Mouse (Mus musculus): ENCODE results near the gene Il12a.

The Il12a gene

DNA sequence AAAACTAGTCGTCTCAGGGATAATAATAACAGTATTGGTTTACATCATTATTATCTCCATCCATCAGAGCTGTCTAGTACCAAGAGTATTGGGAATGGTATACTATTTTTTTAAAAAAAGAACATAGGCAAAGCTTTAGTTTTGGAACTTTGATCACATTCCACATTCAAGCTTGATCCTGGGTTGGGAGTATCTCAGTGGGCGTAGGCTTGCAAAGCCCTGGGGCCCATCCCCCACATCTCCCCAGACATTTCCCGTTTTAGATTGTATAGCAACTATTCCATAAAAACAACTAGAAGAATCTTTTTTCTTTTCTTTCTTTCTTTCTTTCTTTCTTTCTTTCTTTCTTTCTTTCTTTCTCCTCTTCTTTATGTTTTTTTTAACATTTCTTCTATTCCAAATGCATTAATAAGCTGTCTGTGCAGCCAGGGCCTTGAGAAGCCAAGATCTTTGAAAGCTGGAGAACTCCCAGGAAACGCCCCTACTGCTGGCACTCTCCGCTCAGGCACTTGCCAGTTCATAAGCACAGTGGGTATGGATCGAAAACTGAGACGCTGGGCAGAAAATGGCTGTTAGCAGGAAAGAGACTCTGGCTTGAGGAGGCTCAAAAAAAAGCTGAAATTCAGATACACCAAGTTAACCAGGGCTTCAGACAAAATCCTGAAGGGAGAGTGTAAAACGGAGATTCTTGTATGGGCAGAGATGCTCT, 3.4 kb upstream of the Il12a start:
- no peak for DNase-seq

DNA sequence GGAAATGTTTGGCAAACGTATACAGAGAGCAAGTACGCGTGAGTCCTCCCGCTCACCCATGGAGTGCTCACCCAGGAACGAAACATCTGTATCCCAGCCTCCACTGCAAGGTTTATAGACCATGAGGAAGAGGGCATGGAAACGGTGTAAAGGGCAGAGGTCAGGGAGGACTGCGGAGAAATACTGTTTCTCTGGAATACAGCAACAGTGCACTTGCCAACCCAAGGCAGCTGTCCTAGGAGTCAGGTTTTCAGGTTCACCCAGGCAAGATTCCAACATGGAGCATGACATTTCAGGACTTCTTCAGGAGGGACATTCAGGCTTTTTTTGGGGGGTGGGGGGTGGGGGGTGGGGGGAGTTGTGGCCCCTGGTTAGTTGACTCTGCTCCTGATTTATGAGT, 1.1 kb upstream of the Il12a start:
- DNase-seq: no peak

DNA sequence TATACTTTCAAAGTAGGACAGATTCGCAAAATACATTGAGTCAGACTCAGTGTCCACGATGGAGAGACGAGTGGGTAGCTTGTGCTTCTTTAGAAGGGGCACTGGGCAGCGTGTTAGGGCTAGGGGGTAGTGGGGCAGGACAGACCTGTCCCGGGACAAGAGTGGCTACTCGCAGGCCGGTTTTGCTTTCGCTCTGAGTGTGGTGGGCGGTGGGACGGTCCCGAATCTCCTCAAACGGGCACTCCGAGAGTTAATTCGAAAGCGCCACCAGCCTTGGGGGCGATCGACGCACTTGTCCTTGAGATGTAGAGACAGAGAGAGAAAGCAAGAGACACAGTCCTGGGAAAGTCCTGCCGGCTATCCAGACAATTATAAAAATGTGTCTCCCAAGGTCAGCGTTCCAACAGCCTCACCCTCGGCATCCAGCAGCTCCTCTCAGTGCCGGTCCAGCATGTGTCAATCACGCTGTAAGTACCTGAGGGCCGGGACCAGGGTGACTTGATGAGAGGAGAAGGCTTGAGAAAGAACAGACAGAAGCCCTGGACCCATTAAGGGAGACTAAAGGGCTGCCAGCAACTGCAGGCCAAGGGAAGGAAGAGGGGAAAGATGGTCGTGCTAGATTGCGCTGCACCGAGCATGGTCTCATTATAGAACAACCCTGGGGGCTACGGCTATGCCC, 795 bp downstream of the Il12a start:
- DNase-seq: no peak

DNA sequence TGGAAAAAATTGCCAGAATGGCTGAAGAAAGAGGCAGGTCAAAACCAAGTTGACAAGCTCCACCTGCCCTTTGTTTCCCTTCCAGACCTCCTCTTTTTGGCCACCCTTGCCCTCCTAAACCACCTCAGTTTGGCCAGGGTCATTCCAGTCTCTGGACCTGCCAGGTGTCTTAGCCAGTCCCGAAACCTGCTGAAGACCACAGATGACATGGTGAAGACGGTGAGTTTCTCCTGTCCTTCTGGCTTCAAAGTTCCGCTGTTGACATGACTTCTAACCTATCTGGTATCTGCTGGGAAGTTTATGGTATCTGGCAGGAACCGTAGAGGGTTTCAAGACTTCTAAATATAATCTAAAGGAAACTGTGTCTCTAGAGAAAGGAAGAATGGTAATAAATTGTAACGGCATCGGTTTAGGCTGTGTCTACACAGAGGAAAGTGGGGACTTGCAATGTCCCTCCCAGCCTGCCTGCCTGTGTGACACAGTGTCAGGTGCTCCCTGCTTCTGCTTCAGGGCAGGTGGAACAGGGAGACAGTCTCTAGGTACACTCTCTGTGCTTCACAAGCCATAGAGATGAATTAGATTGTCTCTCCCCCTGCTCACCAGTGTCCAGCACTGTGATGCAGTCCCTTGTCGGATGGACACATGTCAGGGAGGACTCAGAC, 1.6 kb downstream of the Il12a start:
- DNase-seq: no peak

DNA sequence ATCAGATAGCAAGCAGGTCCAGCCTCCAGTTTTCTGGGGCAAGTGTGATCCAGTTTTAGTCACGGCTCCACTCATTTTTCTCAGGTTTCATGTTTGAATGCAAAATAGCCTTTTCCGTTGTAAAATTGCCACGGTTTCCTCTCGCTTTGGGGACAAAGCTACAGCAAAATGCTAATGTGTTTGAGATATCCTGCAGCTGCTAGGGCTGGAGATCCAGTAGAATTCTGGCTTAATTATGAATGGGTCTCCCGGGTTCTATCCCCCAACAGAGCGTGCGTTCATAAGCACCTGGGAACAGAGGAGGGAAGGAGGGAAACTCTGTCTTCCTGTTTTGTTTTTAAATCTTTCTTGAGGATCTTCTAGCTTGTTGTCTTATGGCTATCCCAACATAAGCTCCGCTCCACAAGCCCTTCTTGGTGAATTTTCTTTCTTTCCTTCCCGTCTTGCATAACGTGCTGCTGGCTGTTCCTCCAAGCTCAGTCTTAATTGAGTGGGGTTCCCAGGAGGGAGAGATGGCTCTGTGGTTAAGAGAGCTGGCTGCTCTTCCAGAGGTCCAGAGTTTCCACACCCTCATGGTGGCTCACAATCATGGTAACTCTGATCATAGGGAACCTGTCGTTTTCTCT, 2.3 kb downstream of the Il12a start:
- no peak for DNase-seq

DNA sequence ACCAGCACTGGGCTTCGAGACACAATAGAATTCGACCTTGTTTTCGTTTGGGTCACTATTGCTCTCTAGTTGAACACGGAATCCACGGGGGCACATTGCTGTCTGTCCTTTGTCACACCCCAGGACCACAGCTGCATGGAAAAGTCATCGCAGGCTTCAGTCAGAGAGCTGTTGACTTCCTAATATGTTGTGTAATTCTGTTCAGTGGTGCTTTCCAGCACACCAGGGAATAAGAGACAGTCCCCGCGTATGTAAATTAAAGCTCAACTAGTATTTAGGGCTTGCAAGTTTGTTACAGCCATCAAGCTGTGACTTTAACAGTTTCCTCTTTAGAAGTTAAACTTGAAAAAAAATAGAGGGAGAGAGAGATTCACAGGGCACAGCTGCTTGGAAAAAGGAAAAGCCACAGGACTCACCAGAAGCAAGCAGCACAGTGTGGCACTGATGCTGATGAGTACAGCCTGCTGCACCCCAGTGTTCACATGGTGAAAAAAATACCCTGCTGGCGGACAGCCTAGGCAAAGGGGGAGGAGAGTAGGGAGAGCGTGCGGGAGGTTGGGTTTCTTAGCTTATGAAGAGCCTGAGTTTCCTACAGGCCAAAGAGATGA, 3.1 kb downstream of the Il12a start:
- peak; percentile 79 for DNase-seq

DNA sequence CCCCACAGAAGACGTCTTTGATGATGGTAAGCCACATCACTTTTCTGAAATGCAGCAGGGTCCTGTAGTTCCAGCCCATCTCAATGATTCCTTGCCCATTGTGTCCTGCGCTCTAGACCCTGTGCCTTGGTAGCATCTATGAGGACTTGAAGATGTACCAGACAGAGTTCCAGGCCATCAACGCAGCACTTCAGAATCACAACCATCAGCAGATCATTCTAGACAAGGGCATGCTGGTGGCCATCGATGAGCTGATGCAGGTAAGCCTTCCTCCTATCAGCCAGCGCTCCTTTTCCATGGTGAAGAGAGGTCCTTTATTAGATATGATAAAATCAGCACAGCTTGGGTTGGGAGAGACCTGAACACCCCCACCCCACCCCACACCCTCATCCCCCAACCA, 4.9 kb downstream of the Il12a start:
- DNase-seq: no peak

DNA sequence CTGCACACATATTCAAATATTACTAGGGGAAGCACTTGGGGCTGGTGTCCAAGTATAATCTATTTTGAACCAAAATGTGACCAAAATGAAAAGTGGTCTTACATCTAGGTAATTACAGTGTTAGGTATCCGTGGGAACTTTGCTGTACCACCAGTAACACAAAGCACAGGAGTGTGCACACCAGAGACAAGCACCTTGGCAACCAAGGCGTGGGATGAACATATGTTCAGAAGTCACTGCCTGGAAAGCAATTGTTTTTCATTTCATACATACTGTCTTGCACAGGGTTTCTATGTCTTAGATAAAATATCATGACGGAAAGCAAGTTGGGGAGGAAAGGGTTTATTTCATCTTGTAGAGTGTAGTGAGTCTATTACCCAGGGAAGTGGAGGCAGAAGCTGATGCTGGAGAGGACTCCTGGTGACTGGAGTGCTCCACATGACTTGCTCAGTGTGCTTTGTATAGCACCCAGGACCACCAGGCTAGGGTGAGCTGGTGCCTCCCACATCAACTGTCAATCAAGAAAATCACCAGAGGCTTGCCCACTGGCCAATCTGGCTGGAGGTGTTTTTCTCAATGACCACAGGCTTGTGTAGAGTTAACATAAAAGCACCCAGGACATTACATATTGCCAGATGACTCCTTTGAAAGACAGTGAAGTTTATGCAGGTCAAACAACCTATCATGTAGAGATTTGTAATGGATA, 6.2 kb downstream of the Il12a start:
- DNase-seq: no peak

DNA sequence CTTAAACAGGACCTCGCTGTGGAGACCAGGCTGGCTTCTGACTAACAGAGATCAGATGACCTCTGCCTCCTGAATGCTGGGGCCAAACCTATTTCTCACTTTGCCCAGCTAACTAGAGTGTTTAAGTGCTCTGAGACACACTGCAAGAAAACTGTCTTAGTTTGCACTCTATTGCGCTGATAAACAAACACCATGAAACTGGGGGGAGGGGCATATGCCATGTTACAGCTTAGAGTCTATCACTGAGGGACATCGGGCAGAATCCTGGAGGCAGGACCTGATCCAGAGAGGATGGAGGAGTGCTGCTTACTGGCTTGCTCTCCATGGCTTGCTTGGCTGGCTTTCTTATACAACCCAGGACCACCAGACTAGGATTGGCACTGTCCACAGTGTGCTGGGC, 8.2 kb downstream of the Il12a start:
- no peak for DNase-seq

DNA sequence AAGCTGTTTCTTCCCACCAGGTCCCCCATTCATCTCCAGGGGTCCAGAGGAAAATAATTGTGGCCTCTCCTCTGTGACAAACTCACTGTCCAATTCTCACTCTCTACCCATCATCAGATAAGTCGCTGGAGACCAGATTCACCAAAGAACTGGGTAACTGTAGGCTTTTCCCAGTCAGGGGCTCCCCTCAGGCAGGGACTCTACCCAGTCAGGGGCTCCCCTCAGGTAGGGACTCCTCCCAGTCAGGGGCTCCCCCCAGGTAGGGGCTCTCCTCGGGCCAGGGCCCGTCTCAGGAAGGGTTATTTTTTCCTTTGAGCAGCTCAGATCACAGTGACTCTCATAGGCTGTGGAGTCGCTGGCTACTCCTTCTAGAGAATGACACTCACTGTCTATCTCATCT, 9.6 kb downstream of the Il12a start:
- DNase-seq: no peak

DNA sequence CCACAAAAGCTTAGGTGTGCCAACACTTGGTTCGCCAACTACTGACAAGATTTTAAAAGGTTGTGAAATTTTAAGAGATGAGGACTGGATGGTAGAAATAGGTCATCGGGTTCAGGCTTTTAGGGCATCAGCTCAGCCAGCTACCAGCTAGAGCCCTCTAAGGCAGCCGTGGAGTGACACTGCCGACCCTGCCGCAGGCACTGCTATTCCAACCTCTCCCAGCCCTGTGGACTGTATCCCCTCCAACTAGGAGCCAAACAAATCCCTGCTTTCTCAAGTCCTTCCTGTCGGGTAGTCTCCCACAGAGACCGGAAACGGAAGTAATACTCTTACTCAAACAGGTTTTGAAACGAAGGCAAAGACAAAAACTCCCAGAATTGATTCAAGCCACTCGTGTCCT, 15.9 kb downstream of the Il12a start:
- no peak for DNase-seq

DNA sequence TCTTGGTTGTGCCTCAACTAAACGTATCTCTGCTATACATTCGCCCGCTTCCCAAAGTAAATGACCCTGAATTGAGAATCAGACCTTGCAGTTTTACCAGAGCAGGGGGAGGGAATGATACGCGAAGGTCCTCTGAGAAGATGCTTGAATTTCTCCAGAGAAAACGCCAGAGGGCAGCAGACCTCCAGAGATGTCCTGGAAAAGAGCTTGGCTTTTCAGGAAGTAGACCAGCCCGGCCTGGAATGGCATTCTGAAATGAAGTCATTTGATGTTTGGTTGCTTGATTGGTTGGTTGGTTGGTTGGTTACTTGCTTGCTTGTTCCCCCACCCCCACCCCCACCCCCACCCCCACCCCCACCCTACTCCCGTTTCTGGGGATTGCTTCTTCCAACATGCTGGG, 17.8 kb downstream of the Il12a start:
- DNase-seq: no peak

DNA sequence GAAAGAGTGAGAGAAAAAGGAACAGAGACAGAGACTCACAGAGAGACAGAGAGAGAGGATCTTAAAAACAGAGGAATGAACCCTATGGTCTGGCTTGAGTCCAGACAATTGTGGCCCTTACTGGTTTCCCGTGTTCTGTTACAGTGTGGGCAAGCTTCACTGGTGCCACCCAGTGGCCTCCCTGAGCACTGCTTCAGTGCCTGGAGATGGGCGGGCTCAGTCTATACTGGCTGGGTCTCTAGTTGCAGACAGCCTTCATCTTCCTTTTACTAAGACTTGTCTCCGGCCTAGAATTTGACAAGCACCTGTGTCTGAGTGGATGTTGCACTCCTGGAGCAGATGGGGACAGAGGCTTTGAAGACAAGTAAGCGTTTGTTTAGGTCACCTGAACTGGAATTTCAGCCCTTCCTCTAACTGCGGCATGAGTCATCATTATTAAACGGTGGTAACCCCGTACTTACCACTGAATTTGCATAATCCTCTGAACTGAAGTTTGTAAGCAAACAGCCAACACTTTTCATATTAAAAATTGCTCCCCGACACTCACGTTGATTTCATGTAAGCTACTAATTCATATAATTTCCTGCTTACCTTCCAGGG, 18.9 kb downstream of the Il12a start:
- DNase-seq: peak; percentile 68

DNA sequence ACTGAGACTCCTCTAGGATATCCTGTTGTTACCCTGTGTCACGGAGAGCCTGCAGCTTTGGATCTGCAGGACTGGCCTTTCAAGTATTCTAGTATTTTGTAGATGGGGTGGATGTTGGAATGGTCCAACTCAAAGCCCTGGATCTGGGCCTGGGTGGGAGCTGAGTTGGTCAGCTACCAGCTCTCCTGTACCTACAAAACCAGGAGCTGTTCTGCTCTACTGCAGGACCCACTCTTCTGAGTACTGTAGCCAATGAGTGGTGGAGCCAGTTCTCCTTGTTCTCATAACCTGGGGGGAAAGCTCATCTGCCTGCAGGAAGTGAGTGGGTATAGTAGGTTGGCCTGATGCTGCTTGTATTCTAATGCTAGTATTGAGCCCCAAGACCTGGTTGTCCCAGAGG, 20.0 kb downstream of the Il12a start:
- no peak for DNase-seq

DNA sequence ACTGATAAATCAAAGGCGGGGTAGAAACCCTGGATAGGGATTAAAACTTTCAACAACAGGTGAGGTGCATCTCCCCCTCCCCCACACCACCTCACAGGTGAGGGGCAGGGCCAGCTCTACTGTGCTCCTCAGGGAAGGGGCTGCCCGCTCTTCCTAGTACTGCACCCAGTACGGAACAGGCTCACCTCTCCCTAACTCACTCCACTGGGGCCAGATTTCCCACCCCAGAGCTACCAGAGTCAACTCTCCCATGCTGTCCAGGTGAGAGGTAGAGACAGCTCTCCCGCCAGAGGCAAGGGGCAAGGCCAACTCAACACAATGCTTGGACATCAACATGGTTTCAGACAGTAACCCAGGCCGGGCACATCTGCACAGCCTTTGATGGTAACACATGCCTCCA, 21.1 kb downstream of the Il12a start:
- no peak for DNase-seq

DNA sequence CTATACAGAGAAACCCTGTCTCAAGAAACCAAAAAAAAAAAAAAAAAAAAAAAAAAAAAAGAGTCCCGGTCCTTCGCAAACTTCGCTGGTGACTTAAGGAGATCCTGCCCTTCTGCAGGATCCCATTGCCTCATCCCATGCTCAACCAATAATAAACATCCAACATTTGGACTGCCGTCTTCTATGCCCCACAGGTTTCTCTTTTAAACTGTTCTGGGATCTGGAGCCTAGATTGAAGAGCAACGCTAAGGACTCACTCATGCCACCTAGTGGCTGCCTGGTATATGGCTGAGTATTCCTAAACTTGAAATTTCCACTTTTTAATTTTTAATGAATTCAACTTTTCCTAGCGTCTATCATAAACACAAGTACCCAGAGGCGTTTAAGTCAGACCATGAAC, 23.1 kb downstream of the Il12a start:
- DNase-seq: peak; percentile 50

DNA sequence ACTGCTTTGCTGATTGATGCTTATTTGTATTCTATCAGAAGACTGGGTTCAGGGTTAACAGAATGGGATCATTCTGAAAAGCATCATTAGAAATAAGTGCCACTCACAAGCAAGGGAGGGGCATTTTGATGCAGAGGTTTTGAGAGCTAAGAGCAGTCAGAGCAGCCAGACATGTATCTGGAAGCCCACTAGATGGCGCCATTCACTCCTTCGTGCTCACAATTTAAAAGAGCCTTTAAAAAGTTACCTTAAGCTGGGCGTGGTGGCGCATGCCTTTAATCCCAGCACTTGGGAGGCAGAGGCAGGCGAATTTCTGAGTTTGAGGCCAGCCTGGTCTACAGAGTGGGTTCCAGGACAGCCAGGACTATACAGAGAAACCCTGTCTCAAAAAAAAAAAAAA, 26.9 kb downstream of the Il12a start:
- peak; percentile 49 for DNase-seq

DNA sequence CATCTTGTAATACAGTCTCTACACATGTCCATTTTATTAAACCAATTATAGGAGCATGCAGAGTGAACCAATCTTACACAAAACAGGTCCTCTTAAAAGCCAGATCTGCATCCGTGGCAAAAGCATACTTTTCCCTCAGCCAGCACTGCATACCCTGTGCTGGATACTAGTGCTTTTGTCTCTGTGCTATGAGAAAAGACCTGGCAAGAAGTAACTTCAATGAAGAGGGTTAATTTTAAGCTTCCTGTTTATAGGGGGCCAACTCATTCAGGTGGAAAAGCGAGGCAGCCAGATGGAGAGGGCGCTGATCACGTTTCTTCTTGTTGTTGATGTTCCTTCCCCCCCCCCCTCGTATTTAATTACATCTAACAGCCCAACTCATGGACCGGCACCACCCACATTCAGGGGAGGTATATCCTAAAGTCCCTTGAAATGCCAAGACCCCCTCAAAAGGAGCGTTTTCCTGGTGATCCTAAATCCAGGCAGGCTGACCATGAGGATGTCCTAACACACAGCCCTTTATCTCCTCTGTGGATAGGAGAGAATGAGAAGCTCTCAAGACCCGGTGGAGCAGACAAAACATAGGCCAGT, 28.9 kb downstream of the Il12a start:
- DNase-seq: no peak

DNA sequence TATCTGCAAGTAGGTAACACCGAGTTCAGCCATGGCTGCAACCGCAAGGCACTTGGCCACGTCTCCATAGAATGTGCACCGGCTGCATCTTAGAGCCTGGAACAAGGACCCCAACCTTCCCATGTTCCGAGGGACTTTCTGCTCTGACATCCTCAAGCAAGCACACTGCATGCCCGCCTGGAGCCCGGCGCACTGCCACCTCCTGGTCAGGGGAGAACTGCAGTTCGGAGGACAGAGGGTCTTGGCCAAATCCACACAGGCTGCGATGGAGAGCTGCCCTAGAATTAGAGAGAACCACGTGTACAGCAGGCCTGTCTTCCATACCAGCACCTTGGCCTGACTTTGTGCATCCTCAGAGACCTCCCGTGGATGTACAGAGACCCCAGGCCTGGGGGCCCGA, 29.8 kb downstream of the Il12a start:
- DNase-seq: peak; percentile 27

DNA sequence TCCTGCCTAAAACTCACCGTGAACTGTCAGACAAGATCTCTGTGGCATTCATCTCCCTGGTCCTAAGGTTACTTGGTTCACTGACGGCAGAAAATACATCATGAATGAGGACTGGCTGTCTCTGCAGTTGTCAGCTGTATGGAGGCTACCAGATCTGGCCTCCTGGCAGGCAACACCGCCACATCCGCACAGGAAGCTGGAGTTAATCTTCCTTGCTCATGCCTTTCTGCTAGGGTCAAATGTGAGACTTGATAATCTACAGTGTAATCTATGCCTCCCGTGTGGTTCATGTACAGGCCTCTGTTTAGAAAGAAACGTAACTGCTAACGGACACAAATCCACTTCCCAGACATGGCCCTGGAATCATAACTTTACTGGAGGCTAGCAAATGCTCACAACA, 51.5 kb downstream of the Il12a start:
- DNase-seq: no peak

DNA sequence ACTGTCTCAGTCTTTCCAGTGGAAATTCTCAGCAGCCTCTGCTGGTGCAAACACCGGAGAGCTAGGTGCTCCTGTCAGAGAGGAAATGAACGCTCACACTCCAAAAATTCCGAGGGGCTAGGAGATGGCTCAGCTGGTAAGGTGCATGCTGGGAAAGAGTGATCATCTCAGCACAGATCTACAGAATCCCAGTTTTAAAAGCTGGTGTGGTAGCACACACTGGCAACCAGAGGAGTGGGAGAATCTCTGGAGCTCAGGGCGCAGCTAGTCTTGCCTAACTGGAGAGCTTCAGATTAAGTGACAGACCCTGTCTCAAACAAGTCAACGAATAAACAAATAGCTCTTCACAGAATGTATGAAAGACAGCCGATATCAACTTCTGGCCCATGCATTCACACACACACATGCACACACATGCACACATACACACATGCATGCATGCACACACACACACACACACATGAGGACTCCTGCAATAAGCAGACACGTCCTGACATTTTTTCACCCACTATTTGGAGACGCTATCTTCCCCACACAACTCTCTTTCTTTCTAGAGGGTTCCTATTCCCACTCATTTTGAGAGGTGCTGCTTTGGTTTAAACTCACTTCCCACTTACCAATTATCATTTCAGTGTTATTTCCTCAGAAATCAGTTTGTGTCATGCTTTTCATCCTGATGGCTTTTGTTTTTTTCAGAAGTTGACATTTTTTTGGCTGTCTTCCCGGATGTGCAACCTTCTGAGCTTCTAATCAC, 52.5 kb downstream of the Il12a start:
- no peak for DNase-seq

DNA sequence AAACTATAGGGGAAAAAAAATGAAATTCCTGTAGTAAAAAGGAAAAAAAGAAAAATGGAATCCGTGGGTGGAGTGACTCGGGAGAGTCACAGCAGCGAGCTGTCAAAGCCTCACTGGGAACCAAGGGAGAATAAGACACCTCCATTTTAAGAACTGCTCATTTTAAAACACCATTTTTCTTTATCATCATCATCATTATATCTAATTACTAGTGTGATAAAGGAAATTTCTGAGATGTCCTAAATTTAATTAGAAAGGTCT, 53.0 kb downstream of the Il12a start:
- no peak for DNase-seq

All from right cerebral cortex, postnatal 25 days (tissue).